Mouse (Mus musculus): ENCODE results near the gene Nr2f2.

DNA sequence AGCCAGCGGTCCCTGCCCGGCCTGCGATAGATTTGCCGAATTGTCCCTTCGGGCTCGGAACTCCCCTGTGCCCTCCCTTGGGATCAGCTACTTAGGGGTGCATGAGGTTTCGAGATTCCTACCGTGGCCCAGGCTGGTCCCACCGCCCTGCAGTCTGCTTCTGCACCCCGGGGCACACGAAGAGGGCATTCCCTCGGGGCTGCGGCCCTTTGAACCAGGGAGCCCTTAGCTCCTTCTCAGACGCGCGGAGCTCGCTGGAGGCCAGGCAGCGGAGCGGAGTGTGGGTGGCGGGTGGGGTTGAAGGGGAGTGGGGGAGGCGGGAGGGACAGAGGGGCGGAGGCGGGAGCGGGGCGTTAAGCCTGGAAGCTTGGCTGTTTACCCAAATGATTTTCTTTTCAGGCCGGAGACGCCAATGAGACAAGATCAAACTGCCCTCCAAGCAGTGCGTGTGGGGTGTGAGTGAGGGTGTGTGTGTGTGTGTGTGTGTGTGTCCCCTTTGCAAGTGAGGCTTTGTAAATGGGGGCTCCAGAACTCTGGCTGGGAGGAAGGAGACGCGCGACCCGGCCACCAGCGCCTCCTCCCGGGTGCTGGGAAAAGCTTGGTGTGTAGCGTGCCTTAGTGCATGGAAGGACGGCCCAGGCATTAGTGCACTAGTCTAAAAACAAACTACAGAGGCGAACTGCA lies 28.8 kb downstream of the Nr2f2 start:
- no peak for TF ChIP-seq POLR2A (IDR thresholded peaks at IDR 0.05; ENCODE audit: borderline replicate concordance, extremely low read depth, low read depth, low read length)
- no peak for TF ChIP-seq CTCF (IDR thresholded peaks at IDR 0.05; ENCODE audit: insufficient read depth, low read length)

Data from lung, adult 2 months (tissue).